Mouse (Mus musculus) heart, embryonic 11.5 days (tissue): ENCODE measurements around the gene Slc29a4. TPM values are rescaled to one million over a fixed set of nuclear protein-coding genes. Genes with fewer than 3 reads are reported as not detected.

Experiments
- ATAC-seq: fragments of 200-750 bp; cut with Nextera tagmentation; replicated peaks from 2 replicates; pipeline ENCODE4 v1.8.0; 2017; ENCODE audit warnings: moderate library complexity; ENCODE audit not compliant: insufficient number of reproducible peaks, low FRiP score, low TSS enrichment
- H3K27ac ChIP-seq: fragments of 300-500 bp; sonication (generic); 2 replicates; pipeline ENCODE4 v1.5.1; 2014; ENCODE audit warnings: mild to moderate bottlenecking, low read depth, low read length
- H3K27me3 ChIP-seq: fragments of 300-500 bp; sonication (generic); 2 replicates; pipeline ENCODE4 v1.6.1; 2014; ENCODE audit warnings: mild to moderate bottlenecking, low read length, mixed read lengths; ENCODE audit not compliant: control insufficient read depth, insufficient read depth
- H3K36me3 ChIP-seq: fragments of 300-500 bp; sonication (generic); 2 replicates; pipeline ENCODE4 v1.6.1; 2014; ENCODE audit warnings: mild to moderate bottlenecking, low read length, moderate library complexity, mixed read lengths; ENCODE audit not compliant: control insufficient read depth, insufficient read depth
- H3K4me1 ChIP-seq: fragments of 300-500 bp; sonication (generic); 2 replicates; pipeline ENCODE4 v1.6.1; 2014; ENCODE audit warnings: low read length; ENCODE audit not compliant: control insufficient read depth, insufficient read depth
- H3K4me2 ChIP-seq: fragments of 300-500 bp; sonication (generic); 2 replicates; pipeline ENCODE4 v1.6.1; 2014; ENCODE audit warnings: mild to moderate bottlenecking, moderate library complexity
- H3K4me3 ChIP-seq: fragments of 300-500 bp; sonication (generic); 2 replicates; pipeline ENCODE4 v1.5.1; 2014; ENCODE audit warnings: low read depth, low read length
- H3K9ac ChIP-seq: fragments of 300-500 bp; sonication (generic); 2 replicates; pipeline ENCODE4 v1.6.1; 2014; ENCODE audit warnings: mild to moderate bottlenecking, low read depth, low read length, moderate library complexity
- H3K9me3 ChIP-seq: fragments of 300-500 bp; sonication (generic); replicated peaks from 2 replicates; pipeline ENCODE4 v1.6.1; 2016; ENCODE audit warnings: low read length; ENCODE audit not compliant: control insufficient read depth
- WGBS: fragments of 180-500 bp; shearing (Covaris S2); extraction: QIAGEN DNeasy Blood & Tissue Kit; methylation state at CpG from one replicate; pipeline ENCODE4 v1.1.7; 2014; ENCODE audit not compliant: insufficient replicate concordance; 5-methylcytosine and 5-hydroxymethylcytosine counted together
- polyA plus RNA-seq: library from polyadenylated mRNA; unstranded; fragments of >200 nt; fragmentation: Nextera tagmentation; extraction: Ambion mirVana; gene quantifications from 2 replicates; pipeline ENCODE4 v1.2.1, GENCODE M21; 2014

Slc29a4 gene
- polyA plus RNA-seq, 1 experiment from 2014 or later: 3.1 TPM

DNA sequence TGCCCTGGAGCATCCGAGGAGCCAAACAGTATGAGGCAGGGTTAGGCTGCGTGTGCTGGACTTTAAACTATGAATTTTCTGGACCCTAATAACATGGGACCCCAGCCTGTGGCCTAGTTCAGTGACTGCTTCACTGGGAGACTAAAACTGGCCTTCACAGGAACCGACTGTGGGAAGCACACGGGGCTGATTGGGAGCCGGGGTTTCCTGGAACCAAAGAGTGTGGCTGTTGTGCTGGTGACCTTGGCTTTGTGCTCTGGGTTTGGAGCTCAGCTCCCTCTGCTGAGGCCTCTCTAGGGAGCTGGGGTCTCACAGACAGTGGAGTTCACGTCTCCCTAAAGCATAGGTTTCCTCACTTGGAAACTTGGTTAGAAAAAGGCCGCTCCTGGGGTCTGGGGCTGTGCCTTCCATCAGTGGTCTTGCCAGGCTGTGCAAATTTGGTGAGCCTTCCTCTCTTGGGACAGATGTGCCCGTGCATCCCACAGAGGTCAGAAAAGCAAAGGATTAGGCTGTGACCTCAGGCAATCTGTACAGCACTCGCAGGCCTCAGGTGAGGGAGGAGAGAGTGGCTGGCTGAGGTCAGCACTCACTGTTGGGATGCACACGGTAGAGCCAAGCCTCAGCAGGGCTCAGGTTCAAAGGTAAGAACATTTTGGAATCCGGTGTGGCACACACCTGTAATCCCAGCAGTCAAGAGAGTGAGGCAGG, 23.6 kb upstream of the Slc29a4 start:
- no peak for ATAC-seq
- Histone ChIP-seq H3K27me3 (no peaks in the 10 kb centered on the region), H3K27ac (no peak overlapping the region), H3K4me2 (no peak overlapping the region), H3K4me1 (no peaks in the 10 kb centered on the region), H3K9ac (no peak overlapping the region), H3K9me3 (no peaks in the 10 kb centered on the region), H3K4me3 (no peak overlapping the region), H3K36me3 (peaks cover 29% of the 10 kb centered on the region)
- WGBS: 82% methylated on average over 11 of the region's 11 CpGs

DNA sequence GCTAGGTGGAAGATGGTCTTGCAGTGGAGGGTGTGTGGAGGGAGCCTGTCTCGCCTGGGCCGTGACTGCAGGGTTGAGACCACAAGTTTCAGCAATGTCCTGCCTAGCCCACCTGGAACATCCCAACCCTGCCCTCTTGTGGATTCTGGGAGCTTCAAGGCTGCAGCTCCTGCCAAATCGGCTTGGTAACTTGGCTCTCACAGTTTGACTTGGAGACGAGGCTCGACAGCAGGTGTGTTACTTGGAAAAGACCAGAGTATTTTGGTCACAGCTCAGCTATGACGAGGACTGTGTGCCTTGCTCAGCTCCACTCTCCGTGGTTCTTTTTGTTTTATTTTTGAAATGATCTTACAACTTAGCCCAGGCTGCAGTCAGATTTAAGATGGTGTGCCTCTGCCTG, 22.6 kb upstream of the Slc29a4 start:
- H3K4me1 ChIP-seq: no peaks in the 10 kb centered on the region
- H3K4me2 ChIP-seq: no peak overlapping the region
- 82% methylated on average over 7 of the region's 7 CpGs for WGBS
- peaks cover 23% of the 10 kb centered on the region for H3K36me3 ChIP-seq
- no peaks in the 10 kb centered on the region for H3K9me3 ChIP-seq
- no peak overlapping the region for H3K9ac ChIP-seq
- H3K4me3 ChIP-seq: no peak overlapping the region
- H3K27me3 ChIP-seq: no peaks in the 10 kb centered on the region
- ATAC-seq: no peak
- no peak overlapping the region for H3K27ac ChIP-seq

DNA sequence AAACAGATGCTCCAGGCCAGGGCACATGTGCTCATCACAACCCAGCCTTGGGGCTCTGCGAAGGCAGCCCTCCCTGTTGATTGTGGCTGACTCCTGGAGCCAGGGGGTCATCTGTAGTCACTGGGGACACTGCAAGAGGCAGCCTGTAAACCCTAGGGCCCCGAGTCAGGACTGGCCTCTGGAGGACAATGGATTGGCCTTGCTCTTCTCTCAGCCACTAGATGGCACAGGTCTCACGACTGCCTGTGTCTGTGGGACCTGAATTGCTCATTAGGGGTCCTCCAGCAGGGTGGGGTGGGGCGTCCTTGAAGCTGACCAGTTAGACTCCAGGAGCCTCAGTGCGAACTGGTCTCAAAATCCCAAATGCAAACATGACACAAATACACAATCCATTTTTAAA, 19.2 kb upstream of the Slc29a4 start:
- Histone ChIP-seq H3K4me3 (no peak overlapping the region), H3K9me3 (no peaks in the 10 kb centered on the region), H3K9ac (no peak overlapping the region), H3K4me1 (no peaks in the 10 kb centered on the region), H3K27ac (no peak overlapping the region), H3K27me3 (no peaks in the 10 kb centered on the region), H3K36me3 (peaks cover 8% of the 10 kb centered on the region), H3K4me2 (no peak overlapping the region)
- no peak for ATAC-seq
- 28% methylated on average over 5 of the region's 5 CpGs for WGBS

DNA sequence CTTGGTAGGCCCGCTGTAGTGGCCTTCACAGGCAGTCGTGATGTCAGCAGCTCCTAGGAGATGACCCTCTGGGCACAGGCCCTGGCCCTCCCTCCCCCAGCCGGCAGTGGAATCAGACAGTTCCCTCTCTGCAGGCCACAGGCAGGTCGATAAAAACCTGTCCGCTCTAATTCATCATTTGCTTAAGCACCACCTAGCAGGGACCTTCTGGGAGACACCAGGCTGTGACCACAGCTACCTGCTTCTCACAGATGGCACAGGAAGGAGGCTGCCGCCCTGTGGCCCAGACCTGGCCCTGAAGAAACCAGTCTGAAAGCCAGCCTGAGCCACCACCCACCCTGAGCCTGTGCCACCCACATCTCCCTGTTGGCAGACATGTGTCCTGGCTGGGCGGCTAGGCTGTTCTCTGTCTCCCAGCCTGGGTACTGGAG, 14.2 kb upstream of the Slc29a4 start:
- WGBS: 61% methylated on average over 7 of the region's 7 CpGs
- Histone ChIP-seq H3K27ac (no peak overlapping the region), H3K9me3 (no peaks in the 10 kb centered on the region; the same call in 1 of the 2 replicates), H3K4me1 (no peaks in the 10 kb centered on the region), H3K27me3 (no peaks in the 10 kb centered on the region), H3K4me3 (no peak overlapping the region), H3K4me2 (no peak overlapping the region), H3K36me3 (no peaks in the 10 kb centered on the region), H3K9ac (no peak overlapping the region)
- no peak for ATAC-seq

DNA sequence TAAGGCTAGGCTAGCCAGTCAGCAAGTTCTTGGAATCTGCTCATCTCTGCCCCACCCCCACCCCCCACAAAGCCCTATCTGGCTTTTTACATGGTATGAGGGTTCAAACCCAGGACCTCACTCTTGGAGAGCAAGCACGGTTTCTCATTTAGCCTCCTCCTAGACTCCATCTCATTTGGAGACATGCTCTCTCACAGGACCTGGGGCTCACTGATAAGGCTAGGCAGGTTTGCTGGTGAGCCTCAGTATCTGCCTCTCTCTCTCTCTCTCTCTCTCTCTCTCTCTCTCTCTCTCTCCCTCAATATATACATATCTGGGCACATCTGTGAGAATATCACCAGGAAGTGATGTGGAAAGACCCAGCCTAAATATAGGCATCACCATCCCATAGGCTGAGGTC, 13.2 kb upstream of the Slc29a4 start:
- Histone ChIP-seq H3K27me3 (no peaks in the 10 kb centered on the region), H3K4me1 (no peaks in the 10 kb centered on the region), H3K27ac (no peak overlapping the region), H3K9ac (no peak overlapping the region), H3K36me3 (no peaks in the 10 kb centered on the region), H3K4me2 (no peak overlapping the region), H3K4me3 (no peak overlapping the region), H3K9me3 (no peaks in the 10 kb centered on the region; the same call in 1 of the 2 replicates)
- no peak for ATAC-seq
- 79% methylated on average over 1 of the region's 1 CpGs for WGBS

DNA sequence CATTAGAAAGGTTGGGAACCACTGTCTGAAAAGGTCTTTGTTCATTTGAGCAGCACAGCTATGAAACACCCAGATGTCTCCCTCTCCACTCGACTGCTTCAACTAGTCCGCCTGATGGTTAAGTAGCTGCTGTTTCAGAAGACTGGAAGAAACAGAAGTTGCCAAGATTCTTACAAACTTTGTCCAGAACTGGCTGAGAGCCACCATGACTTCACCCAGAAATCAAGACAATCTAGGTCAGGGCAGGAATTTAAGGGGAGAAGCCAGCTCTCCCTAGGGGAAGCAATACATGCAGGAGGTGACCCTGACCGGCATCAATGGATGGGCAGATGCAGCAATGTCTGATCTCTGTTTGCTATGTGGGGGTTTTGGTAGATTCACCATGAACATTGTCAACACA, 10.4 kb upstream of the Slc29a4 start:
- no peak overlapping the region for H3K4me3 ChIP-seq
- no peaks in the 10 kb centered on the region; the same call in 1 of the 2 replicates for H3K9me3 ChIP-seq
- WGBS: 89% methylated on average over 3 of the region's 3 CpGs
- no peak overlapping the region for H3K27ac ChIP-seq
- ATAC-seq: no peak
- H3K4me1 ChIP-seq: no peaks in the 10 kb centered on the region
- no peak overlapping the region for H3K9ac ChIP-seq
- H3K36me3 ChIP-seq: no peaks in the 10 kb centered on the region
- H3K27me3 ChIP-seq: no peaks in the 10 kb centered on the region
- no peak overlapping the region for H3K4me2 ChIP-seq

DNA sequence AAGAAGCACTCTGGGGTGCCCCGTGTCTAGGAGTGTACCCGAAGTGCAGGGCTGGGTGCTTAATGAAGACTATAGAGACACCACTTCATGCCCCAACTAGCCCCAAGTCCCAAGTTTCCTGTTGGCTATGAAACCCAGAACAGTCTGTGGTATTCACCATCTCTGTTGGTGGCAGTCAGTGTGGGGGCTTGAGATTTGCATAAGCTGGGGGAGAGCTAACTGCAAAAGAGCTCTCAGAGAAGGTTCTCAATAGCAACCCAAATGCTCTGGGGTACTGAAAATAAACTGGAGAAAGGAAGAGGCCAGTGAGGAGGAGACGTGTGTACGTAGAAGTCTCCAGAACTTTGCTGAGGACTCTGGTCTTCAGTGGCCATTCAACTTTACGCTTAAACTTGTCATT, 9.8 kb upstream of the Slc29a4 start:
- H3K4me2 ChIP-seq: no peak overlapping the region
- H3K9ac ChIP-seq: no peak overlapping the region
- H3K27ac ChIP-seq: no peak overlapping the region
- no peak for ATAC-seq
- WGBS: 84% methylated on average over 5 of the region's 5 CpGs
- no peaks in the 10 kb centered on the region for H3K4me1 ChIP-seq
- no peak overlapping the region for H3K4me3 ChIP-seq
- H3K9me3 ChIP-seq: no peaks in the 10 kb centered on the region; the same call in 1 of the 2 replicates
- no peaks in the 10 kb centered on the region for H3K36me3 ChIP-seq
- no peaks in the 10 kb centered on the region for H3K27me3 ChIP-seq

DNA sequence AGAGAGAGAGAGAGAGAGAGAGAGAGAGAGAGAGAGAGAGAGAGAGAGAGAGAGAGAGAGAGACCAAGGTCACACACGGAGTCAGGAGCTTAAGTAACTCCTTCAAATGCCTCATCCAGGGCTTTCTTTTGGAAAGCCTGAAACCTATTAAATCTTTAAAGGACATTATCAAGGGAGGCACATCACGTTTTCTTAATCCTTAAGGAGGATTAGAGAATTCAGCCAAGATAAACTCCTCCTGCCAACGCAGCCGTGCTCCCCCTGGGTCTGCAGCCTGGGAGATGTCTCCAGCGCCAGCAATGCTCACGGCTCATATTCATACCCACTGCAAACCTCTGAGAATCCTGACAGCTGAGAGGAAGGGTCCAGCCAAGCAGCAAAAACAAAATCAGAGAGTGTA, 3.4 kb upstream of the Slc29a4 start:
- Histone ChIP-seq H3K27ac (no peak overlapping the region), H3K4me1 (no peaks in the 10 kb centered on the region), H3K36me3 (no peaks in the 10 kb centered on the region), H3K4me3 (no peak overlapping the region), H3K9me3 (no peaks in the 10 kb centered on the region), H3K27me3 (0 out of 2 replicates have a peak, but pooled peaks cover 2% of the 10 kb centered on the region), H3K4me2 (no peak overlapping the region), H3K9ac (no peak overlapping the region)
- no peak for ATAC-seq
- 38% methylated on average over 6 of the region's 6 CpGs for WGBS

DNA sequence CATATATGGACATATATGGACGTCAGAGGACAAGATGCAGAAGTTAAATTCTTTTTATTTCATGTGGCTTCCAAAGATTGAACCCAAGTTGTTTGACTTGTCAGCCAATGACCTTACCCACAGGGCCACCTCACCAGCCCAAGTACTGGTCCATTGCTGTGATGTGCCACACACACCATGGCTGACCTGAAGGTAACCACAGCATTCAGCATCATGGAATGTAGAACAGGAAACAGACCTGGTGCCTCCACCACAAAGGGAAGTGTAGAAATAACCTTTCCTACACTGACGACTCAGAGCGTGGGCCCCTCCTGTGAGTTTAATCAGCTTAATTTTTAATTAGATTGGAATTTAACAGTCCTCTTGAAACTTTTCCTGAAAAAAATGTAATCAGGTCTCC, 2.0 kb upstream of the Slc29a4 start:
- Histone ChIP-seq H3K9ac (no peak overlapping the region), H3K4me2 (no peak overlapping the region), H3K4me1 (no peaks in the 10 kb centered on the region), H3K36me3 (no peaks in the 10 kb centered on the region), H3K27ac (no peak overlapping the region), H3K4me3 (no peak overlapping the region), H3K9me3 (no peaks in the 10 kb centered on the region), H3K27me3 (peaks cover 9% of the 10 kb centered on the region; the same call in 1 of the 2 replicates)
- WGBS: 69% methylated on average over 3 of the region's 3 CpGs
- no peak for ATAC-seq
